Mouse (Mus musculus) gastrocnemius, postnatal 4 days (tissue): ENCODE results near the gene Fam155a. TPM values are rescaled to one million over a fixed set of nuclear protein-coding genes. Genes with fewer than 3 reads are reported as not detected.

Source experiments
- DNase-seq, 2 experiments: peaks; one replicate each; pipeline ENCODE4 v3.0.0; 2021 to 2022; ENCODE audit warnings: low spot score in 2 of 2, mixed read lengths in 2 of 2
- total RNA-seq, 2 experiments: library from RNA; stranded (reverse); gene quantifications; 2 replicates each; pipeline ENCODE4 v1.2.3; 2021

Fam155a gene
- total RNA-seq, 2 experiments from 2014 or later = 1.1 to 1.2 TPM

- DNase-seq = no peak
Measured at GRCm38 (mm10) chr8:9493557-9494224, 277.3 kb downstream of the Fam155a start.

GRCm38 (mm10) chr8:9482565-9482964, 288.4 kb downstream of the Fam155a start:
- no peak for DNase-seq

GRCm38 (mm10) chr8:9471290-9471689, 299.7 kb downstream of the Fam155a start:
- DNase-seq = no peak

GRCm38 (mm10) chr8:9470114-9470513, 300.8 kb downstream of the Fam155a start:
- no peak for DNase-seq

- DNase-seq = no peak
Measured at GRCm38 (mm10) chr8:9461111-9461510, 309.9 kb downstream of the Fam155a start.

GRCm38 (mm10) chr8:9460707-9461106, 310.3 kb downstream of the Fam155a start:
- DNase-seq = no peak

- DNase-seq = no peak
Measured at GRCm38 (mm10) chr8:9458614-9459013, 312.3 kb downstream of the Fam155a start.

- no peak for DNase-seq
Measured at GRCm38 (mm10) chr8:9455138-9455537, 315.8 kb downstream of the Fam155a start.

- DNase-seq = no peak
Measured at GRCm38 (mm10) chr8:9453742-9454141, 317.2 kb downstream of the Fam155a start.

GRCm38 (mm10) chr8:9451543-9451942, 319.4 kb downstream of the Fam155a start:
- no peak for DNase-seq

- DNase-seq = no peak
Measured at GRCm38 (mm10) chr8:9448613-9449012, 322.3 kb downstream of the Fam155a start.

GRCm38 (mm10) chr8:9437822-9438221, 333.1 kb downstream of the Fam155a start:
- no peak for DNase-seq

GRCm38 (mm10) chr8:9435501-9435900, 335.5 kb downstream of the Fam155a start:
- DNase-seq = no peak

- DNase-seq = no peak
Measured at GRCm38 (mm10) chr8:9432635-9433372, 338.2 kb downstream of the Fam155a start.

- DNase-seq = no peak
Measured at GRCm38 (mm10) chr8:9428846-9429245, 342.1 kb downstream of the Fam155a start.

- no peak for DNase-seq
Measured at GRCm38 (mm10) chr8:9424069-9424468, 346.9 kb downstream of the Fam155a start.

GRCm38 (mm10) chr8:9423590-9423989, 347.4 kb downstream of the Fam155a start:
- no peak for DNase-seq

- DNase-seq = no peak
Measured at GRCm38 (mm10) chr8:9423184-9423583, 347.8 kb downstream of the Fam155a start.

GRCm38 (mm10) chr8:9418856-9419800, 351.8 kb downstream of the Fam155a start:
- DNase-seq = no peak

- DNase-seq = no peak
Measured at GRCm38 (mm10) chr8:9416189-9416588, 354.8 kb downstream of the Fam155a start.

GRCm38 (mm10) chr8:9408480-9408879, 362.5 kb downstream of the Fam155a start:
- DNase-seq = no peak

- no peak for DNase-seq
Measured at GRCm38 (mm10) chr8:9406204-9406603, 364.8 kb downstream of the Fam155a start.
